In the genomic region with DNA sequence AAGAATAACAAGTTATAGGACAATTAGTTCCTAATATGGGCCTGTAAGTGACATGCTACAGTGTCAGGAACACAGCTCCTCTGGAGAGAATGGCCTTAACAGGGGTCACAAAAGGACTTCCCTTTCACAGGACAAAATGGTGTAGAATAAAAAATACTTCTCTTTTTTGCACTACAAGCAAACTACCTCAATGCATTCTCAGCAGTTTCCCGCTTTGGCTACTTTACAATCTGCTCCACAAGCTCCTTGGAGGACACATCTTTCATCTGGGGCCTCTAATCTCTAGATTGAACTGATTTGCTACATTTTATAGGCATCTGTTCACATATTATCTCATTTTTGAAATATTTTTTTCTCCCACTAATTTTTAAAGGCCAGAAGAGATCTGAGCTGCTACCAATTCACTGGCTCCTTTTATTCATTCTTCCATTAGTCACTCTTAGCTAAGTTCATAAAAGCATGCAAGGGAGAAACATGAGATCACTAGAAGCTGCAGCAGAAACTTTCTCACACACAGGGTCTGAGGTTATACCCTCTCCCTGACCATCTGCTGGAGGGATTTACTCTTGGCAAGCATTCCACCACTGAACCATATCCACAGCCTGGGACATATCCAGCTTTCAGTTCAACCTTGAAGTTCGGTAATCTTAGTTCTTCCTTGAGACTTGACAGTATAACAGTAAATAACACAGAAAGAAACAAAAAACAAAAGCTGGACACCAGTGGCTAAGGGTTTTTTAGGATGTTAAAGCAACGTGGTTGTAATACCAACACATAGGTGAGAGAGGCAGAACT, we compare ENCODE assay signal across 8 mouse cellular contexts. TPM values are rescaled to one million over a fixed set of nuclear protein-coding genes. Genes with fewer than 3 reads are reported as not detected.
A peak's percentile ranks its signal among the peaks of the same experiment; 100 is the strongest.
DNase-seq lines count a peak whose midpoint lies in the region; ATAC-seq and TF ChIP-seq lines count a peak whose summit lies in the region.

No protein-coding gene starts in this region.

- H3K27ac ChIP-seq in kidney, adult 2 months (ENCODE audit: insufficient read depth, low read depth, low read length), result peak overlapping the region; percentile 12; the same call in 1 of the 2 replicates
- peak overlapping the region; percentile 90 for H3K27ac ChIP-seq in bone marrow macrophage, adult 2 months (ENCODE audit: insufficient read depth, low read depth, low read length)
- H3K27ac ChIP-seq in hindbrain, embryonic 15.5 days (replicated peaks), result no peak overlapping the region
- no peak overlapping the region for H3K27ac ChIP-seq in midbrain, embryonic 15.5 days

- TF ChIP-seq CTCF in kidney, adult 2 months (conservative IDR thresholded peaks at IDR 0.05; ENCODE audit: insufficient read depth, insufficient read length, low read depth, low read length), result no peak
- no peak for TF ChIP-seq CTCF in bone marrow macrophage, adult 2 months (IDR thresholded peaks at IDR 0.05; ENCODE audit: low read depth, low read length)

- no peaks in the 10 kb centered on the region for H3K27me3 ChIP-seq in kidney, adult 2 months (replicated peaks; ENCODE audit: control insufficient read depth, insufficient read depth, low read length)
- no peaks in the 10 kb centered on the region for H3K27me3 ChIP-seq in hindbrain, embryonic 15.5 days
- H3K27me3 ChIP-seq in midbrain, embryonic 15.5 days (replicated peaks), result no peaks in the 10 kb centered on the region

- TF ChIP-seq POLR2A in kidney, adult 2 months (IDR thresholded peaks at IDR 0.05; ENCODE audit: low read depth, low read length), result no peak
- no peak for TF ChIP-seq POLR2A in bone marrow macrophage, adult 2 months (IDR thresholded peaks at IDR 0.05; ENCODE audit: borderline replicate concordance, low read depth, low read length)

- H3K4me1 ChIP-seq in kidney, adult 2 months (ENCODE audit: control insufficient read depth, insufficient read depth, low read length), result peaks cover 9% of the 10 kb centered on the region; the same call in 1 of the 2 replicates
- H3K4me1 ChIP-seq in bone marrow macrophage, adult 2 months (ENCODE audit: control insufficient read depth, insufficient read depth, low read length), result peaks cover 25% of the 10 kb centered on the region
- peaks cover 19% of the 10 kb centered on the region for H3K4me1 ChIP-seq in hindbrain, embryonic 15.5 days (replicated peaks)
- H3K4me1 ChIP-seq in midbrain, embryonic 15.5 days, result peaks cover 13% of the 10 kb centered on the region

- intact Hi-C loops in left cerebral cortex, postnatal 10 days (cut with DNase I), result no loop called here

- no peak for ATAC-seq in hindbrain, embryonic 15.5 days (ENCODE audit: low FRiP score, low read depth)
- ATAC-seq in midbrain, embryonic 15.5 days (replicated peaks), result no peak

- H3K36me3 ChIP-seq in kidney, adult 2 months (ENCODE audit: control insufficient read depth, insufficient read depth, low read length), result no peaks in the 10 kb centered on the region; the same call in 1 of the 2 replicates
- H3K36me3 ChIP-seq in hindbrain, embryonic 15.5 days, result no peaks in the 10 kb centered on the region
- no peaks in the 10 kb centered on the region for H3K36me3 ChIP-seq in midbrain, embryonic 15.5 days (replicated peaks)

- no peak overlapping the region for H3K4me3 ChIP-seq in kidney, adult 2 months (ENCODE audit: insufficient read depth, low read depth, low read length)
- peak overlapping the region; percentile 82 for H3K4me3 ChIP-seq in bone marrow macrophage, adult 2 months (ENCODE audit: insufficient read depth, low read length)
- H3K4me3 ChIP-seq in hindbrain, embryonic 15.5 days, result peak overlapping the region; percentile 73; the same call in 1 of the 2 replicates
- 0 out of 2 replicates have a peak overlapping the region, but pooled peaks have one; percentile 56 for H3K4me3 ChIP-seq in midbrain, embryonic 15.5 days

- no peak overlapping the region for H3K9ac ChIP-seq in hindbrain, embryonic 15.5 days
- no peak overlapping the region for H3K9ac ChIP-seq in midbrain, embryonic 15.5 days

- peak overlapping the region; percentile 70 for H3K4me2 ChIP-seq in hindbrain, embryonic 15.5 days
- H3K4me2 ChIP-seq in midbrain, embryonic 15.5 days, result peak overlapping the region; percentile 61; the same call in 1 of the 2 replicates

- 48% methylated on average over 3 of the region's 3 CpGs for whole genome bisulfite sequencing in kidney, adult 2 months
- 80% methylated on average over 3 of the region's 3 CpGs for WGBS in hindbrain, embryonic 15.5 days
- WGBS in midbrain, embryonic 15.5 days, result 79% methylated on average over 3 of the region's 3 CpGs

- peak; percentile 51 for DNase-seq in kidney, adult 2 months
- no peak for DNase-seq in kidney, adult 18-20 months
- DNase-seq in right cerebral cortex, postnatal 14 days, result no peak
- no peak for DNase-seq in adrenal gland, adult 2 months
- DNase-seq in left cerebral cortex, postnatal 10 days (ENCODE audit: extremely low spot score in 1 of 2, low spot score in 2 of 2), result no peak

- H3K9me3 ChIP-seq in hindbrain, embryonic 15.5 days, result no peaks in the 10 kb centered on the region
- no peaks in the 10 kb centered on the region for H3K9me3 ChIP-seq in midbrain, embryonic 15.5 days

RNA-seq across cellular contexts. Expression of gene Mtr, which starts 1.8 kb away (rescaled TPM):
- 6.6 and 7.4 TPM in 2 replicates for polyA plus RNA-seq in kidney, adult 2 months (2012; rRNA removed)
- polyA plus RNA-seq in bone marrow macrophage, adult 2 months (2012; ENCODE audit: insufficient read depth, insufficient read length, missing spikeins), result 24.0 and 24.1 TPM in 2 replicates
- polyA plus RNA-seq in hindbrain, embryonic 15.5 days (2015; fragmentation: Nextera tagmentation; extraction: Ambion mirVana), result 3.5 and 4.0 TPM in 2 replicates
- 2.9 and 3.8 TPM in 2 replicates for polyA plus RNA-seq in midbrain, embryonic 15.5 days (2015; fragmentation: Nextera tagmentation; extraction: Ambion mirVana)
- 10 to 100 TPM; 16.1 to 21.4 TPM for total RNA-seq in adrenal gland, adult 2 months (2021)
- 5.9 and 6.3 TPM in 2 replicates for polyA plus RNA-seq in adrenal gland, adult 2 months (2012; rRNA removed)
- 10 to 100 TPM; 15.3 to 18.0 TPM for total RNA-seq in left cerebral cortex, postnatal 10 days (2021)

Comparison
In these comparisons a context has a peak if more than half of its experiments do, and no peak if none do; other contexts are left out.
1. H3K27ac ChIP-seq: peak in kidney, adult 2 months (single experiment) and bone marrow macrophage, adult 2 months (single experiment); none in hindbrain, embryonic 15.5 days (single experiment) and midbrain, embryonic 15.5 days (single experiment).